Mouse (Mus musculus): ENCODE data around the gene Arhgef17.

The Arhgef17 gene

GRCm38 (mm10) chr7:100938106-100938505, 6.2 kb upstream of the Arhgef17 start:
- DNase-seq = no peak

- DNase-seq = no peak
Observed at GRCm38 (mm10) chr7:100937481-100937880, 5.6 kb upstream of the Arhgef17 start.

GRCm38 (mm10) chr7:100933520-100933919, 1.6 kb upstream of the Arhgef17 start:
- DNase-seq = no peak

GRCm38 (mm10) chr7:100932481-100933007, 637 bp upstream of the Arhgef17 start:
- DNase-seq = peak; percentile 88

- DNase-seq = peak; percentile 12
Observed at GRCm38 (mm10) chr7:100931316-100931925, 486 bp downstream of the Arhgef17 start.

GRCm38 (mm10) chr7:100930619-100931315, 1.1 kb downstream of the Arhgef17 start:
- peak; percentile 11 for DNase-seq

GRCm38 (mm10) chr7:100929639-100930303, 2.1 kb downstream of the Arhgef17 start:
- DNase-seq = no peak

- DNase-seq = no peak
Observed at GRCm38 (mm10) chr7:100928456-100928855, 3.5 kb downstream of the Arhgef17 start.

- no peak for DNase-seq
Observed at GRCm38 (mm10) chr7:100927287-100928000, 4.5 kb downstream of the Arhgef17 start.

GRCm38 (mm10) chr7:100926311-100926923, 5.5 kb downstream of the Arhgef17 start:
- DNase-seq = no peak

GRCm38 (mm10) chr7:100924674-100925445, 7.0 kb downstream of the Arhgef17 start:
- DNase-seq = no peak

- no peak for DNase-seq
Observed at GRCm38 (mm10) chr7:100924200-100924599, 7.7 kb downstream of the Arhgef17 start.

GRCm38 (mm10) chr7:100922907-100923306, 9.0 kb downstream of the Arhgef17 start:
- DNase-seq = no peak

- no peak for DNase-seq
Observed at GRCm38 (mm10) chr7:100921289-100921688, 10.6 kb downstream of the Arhgef17 start.

GRCm38 (mm10) chr7:100919809-100920107, 12.1 kb downstream of the Arhgef17 start:
- no peak for DNase-seq

GRCm38 (mm10) chr7:100919006-100919808, 12.7 kb downstream of the Arhgef17 start:
- no peak for DNase-seq

- DNase-seq = no peak
Observed at GRCm38 (mm10) chr7:100918176-100918575, 13.7 kb downstream of the Arhgef17 start.

- no peak for DNase-seq
Observed at GRCm38 (mm10) chr7:100917751-100918150, 14.2 kb downstream of the Arhgef17 start.

- no peak for DNase-seq
Observed at GRCm38 (mm10) chr7:100916526-100916925, 15.4 kb downstream of the Arhgef17 start.

- DNase-seq = no peak
Observed at GRCm38 (mm10) chr7:100915204-100915603, 16.7 kb downstream of the Arhgef17 start.

- DNase-seq = no peak
Observed at GRCm38 (mm10) chr7:100911791-100912190, 20.1 kb downstream of the Arhgef17 start.

Measured in thymus, postnatal 14 days (tissue).